Mouse (Mus musculus) neutrophil, adult 5-6 weeks (primary cell): ENCODE measurements around the gene Lcn4. TPM values are rescaled to one million over a fixed set of nuclear protein-coding genes. Genes with fewer than 3 reads are reported as not detected.
A peak's percentile ranks its signal among the peaks of the same experiment; 100 is the strongest.

Experiments
- ATAC-seq: fragments of 151-379, 151-347 bp; 2 replicates; pipeline ENCODE4 v1.8.0; 2017; ENCODE audit warnings: mild to moderate bottlenecking, moderate TSS enrichment; ENCODE audit not compliant: insufficient number of reproducible peaks, poor library complexity, low FRiP score, severe bottlenecking; ENCODE audit errors: extremely low read depth
- total RNA-seq: library from RNA; stranded (forward); fragments of 200-1000 nt; gene quantifications from 2 replicates; pipeline ENCODE4 v1.2.3, GENCODE M21; 2017

The Lcn4 gene
- 1.2 and 1.7 TPM in 2 replicates for total RNA-seq

GRCm38 (mm10) chr2:26671182-26671581, at the start of gene Lcn4:
Lcn4 (minus strand) TSS chr2:26671282.
- no peak for ATAC-seq

GRCm38 (mm10) chr2:26686171-26686675, 15.1 kb upstream of the Lcn4 start:
- no peak for ATAC-seq

- ATAC-seq = peak; percentile 60
Observed at GRCm38 (mm10) chr2:26668746-26669145, 2.3 kb downstream of the Lcn4 start.

- peak; percentile 72 for ATAC-seq
Observed at GRCm38 (mm10) chr2:26663551-26663950, 7.5 kb downstream of the Lcn4 start.

- no peak for ATAC-seq
Observed at GRCm38 (mm10) chr2:26663112-26663511, 8.0 kb downstream of the Lcn4 start.

- no peak for ATAC-seq
Observed at GRCm38 (mm10) chr2:26662509-26662882, 8.6 kb downstream of the Lcn4 start.

- ATAC-seq = no peak
Observed at GRCm38 (mm10) chr2:26661768-26662508, 9.1 kb downstream of the Lcn4 start.

GRCm38 (mm10) chr2:26661143-26661752, 9.8 kb downstream of the Lcn4 start:
- ATAC-seq = no peak

GRCm38 (mm10) chr2:26657426-26657825, 13.7 kb downstream of the Lcn4 start:
- no peak for ATAC-seq

- ATAC-seq = no peak
Observed at GRCm38 (mm10) chr2:26654687-26655086, 16.4 kb downstream of the Lcn4 start.

GRCm38 (mm10) chr2:26646643-26647293, 24.3 kb downstream of the Lcn4 start:
- ATAC-seq = peak; percentile 94

- ATAC-seq = peak; percentile 22; the same call in 1 of the 2 replicates
Observed at GRCm38 (mm10) chr2:26643942-26644341, 27.1 kb downstream of the Lcn4 start.

GRCm38 (mm10) chr2:26641006-26641647, 30.0 kb downstream of the Lcn4 start:
- no peak for ATAC-seq

- peak; percentile 82 for ATAC-seq
Observed at GRCm38 (mm10) chr2:26639838-26640830, 30.9 kb downstream of the Lcn4 start.

GRCm38 (mm10) chr2:26639083-26639482, 32.0 kb downstream of the Lcn4 start:
- peak; percentile 47; the same call in 1 of the 2 replicates for ATAC-seq

GRCm38 (mm10) chr2:26638572-26638971, 32.5 kb downstream of the Lcn4 start:
- no peak for ATAC-seq

GRCm38 (mm10) chr2:26638039-26638438, 33.0 kb downstream of the Lcn4 start:
- no peak for ATAC-seq

- no peak for ATAC-seq
Observed at GRCm38 (mm10) chr2:26637316-26637932, 33.7 kb downstream of the Lcn4 start.
